Mouse (Mus musculus) hindbrain, embryonic 14.5 days (tissue): ENCODE data around the gene Arhgap35. TPM values are rescaled to one million over a fixed set of nuclear protein-coding genes. Genes with fewer than 3 reads are reported as not detected.
A peak's percentile ranks its signal among the peaks of the same experiment; 100 is the strongest.

Source experiments
- ATAC-seq: fragments of 200-750 bp; cut with Nextera tagmentation; 2 replicates; pipeline ENCODE4 v1.8.0; 2017; ENCODE audit warnings: moderate number of reproducible peaks, mild to moderate bottlenecking, moderate TSS enrichment, moderate library complexity; ENCODE audit not compliant: low FRiP score
- DNase-seq: peaks from one replicate; pipeline ENCODE4 v3.0.0-alpha.2; 2015; ENCODE audit warnings: low spot score
- H3K27ac ChIP-seq: fragments of 300-500 bp; sonication (generic); 2 replicates; pipeline ENCODE4 v1.5.1; 2014; ENCODE audit warnings: mild to moderate bottlenecking, moderate library complexity
- H3K27me3 ChIP-seq: fragments of 300-500 bp; sonication (generic); 2 replicates; pipeline ENCODE4 v1.6.1; 2014; ENCODE audit warnings: mild to moderate bottlenecking, low read length, mixed read lengths; ENCODE audit not compliant: control insufficient read depth, insufficient read depth
- H3K36me3 ChIP-seq: fragments of 300-500 bp; sonication (generic); replicated peaks from 2 replicates; pipeline ENCODE4 v1.6.1; 2014; ENCODE audit not compliant: control insufficient read depth, insufficient read depth
- H3K4me1 ChIP-seq: fragments of 300-500 bp; sonication (generic); replicated peaks from 2 replicates; pipeline ENCODE4 v1.6.1; 2014; ENCODE audit warnings: antibody characterized with exemption, low read length, mixed read lengths; ENCODE audit not compliant: control insufficient read depth, insufficient read depth
- H3K4me2 ChIP-seq: fragments of 300-500 bp; sonication (generic); replicated peaks from 2 replicates; pipeline ENCODE4 v1.6.1; 2014; ENCODE audit warnings: mild to moderate bottlenecking, moderate library complexity
- H3K4me3 ChIP-seq: fragments of 300-500 bp; sonication (generic); replicated peaks from 2 replicates; pipeline ENCODE4 v1.5.1; 2014; ENCODE audit warnings: mild to moderate bottlenecking, low read length
- H3K9ac ChIP-seq: fragments of 300-500 bp; sonication (generic); 2 replicates; pipeline ENCODE4 v1.6.1; 2014
- H3K9me3 ChIP-seq: fragments of 300-500 bp; sonication (generic); 2 replicates; pipeline ENCODE4 v1.6.1; 2016; ENCODE audit warnings: low read length; ENCODE audit not compliant: control insufficient read depth
- WGBS: fragments of 180-500 bp; shearing (Covaris S2); extraction: QIAGEN DNeasy Blood & Tissue Kit; methylation state at CpG from one replicate; pipeline ENCODE4 v1.1.7; 2014; 5-methylcytosine and 5-hydroxymethylcytosine counted together
- polyA plus RNA-seq: library from polyadenylated mRNA; unstranded; fragments of >200 nt; fragmentation: Nextera tagmentation; extraction: Ambion mirVana; gene quantifications from 2 replicates; pipeline ENCODE4 v1.2.1, GENCODE M21; 2014

Gene Arhgap35
- polyA plus RNA-seq, 1 experiment from 2014 or later: 39.7 TPM

DNA sequence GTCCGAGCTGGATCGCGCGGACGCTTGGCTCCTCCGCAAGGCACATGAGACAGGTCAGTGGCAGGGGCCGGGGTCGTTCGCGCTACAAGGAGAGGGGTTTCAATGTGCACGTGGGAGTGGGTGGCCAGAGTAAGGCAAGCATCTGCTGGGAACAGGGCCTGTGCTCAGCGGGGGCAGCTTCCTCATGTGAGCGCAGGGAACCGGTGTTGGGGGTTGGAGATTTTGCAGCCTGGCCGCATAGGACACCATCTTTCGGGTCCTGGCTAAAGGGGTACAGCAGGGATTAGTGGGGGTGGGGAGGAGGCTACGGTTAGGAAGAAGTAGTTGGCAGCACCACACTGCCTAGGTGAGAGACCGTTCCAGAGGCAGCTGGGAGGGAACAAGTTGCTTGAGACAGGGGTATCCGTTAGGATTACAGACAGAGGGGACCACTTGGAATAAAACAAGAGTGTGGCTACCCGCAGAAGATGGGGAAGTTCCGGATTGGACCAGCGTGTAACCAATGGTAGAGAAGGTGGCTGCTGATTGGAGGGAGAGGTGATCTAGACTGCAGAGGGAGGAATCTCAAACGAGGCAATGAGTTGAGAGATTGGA lies 161.6 kb downstream of the Arhgap35 start:
- Histone ChIP-seq H3K9ac (peak overlapping the region; percentile 69), H3K4me2 (peak overlapping the region; percentile 78), H3K27me3 (no peaks in the 10 kb centered on the region), H3K4me1 (peaks cover 8% of the 10 kb centered on the region; the same call in 1 of the 2 replicates), H3K9me3 (no peaks in the 10 kb centered on the region), H3K4me3 (peak overlapping the region; percentile 66), H3K36me3 (peaks cover 7% of the 10 kb centered on the region), H3K27ac (peak overlapping the region; percentile 66)
- WGBS: under 1% methylated on average over 23 of the region's 23 CpGs
- peak; percentile 82 for ATAC-seq
- DNase-seq: peak; percentile 75

DNA sequence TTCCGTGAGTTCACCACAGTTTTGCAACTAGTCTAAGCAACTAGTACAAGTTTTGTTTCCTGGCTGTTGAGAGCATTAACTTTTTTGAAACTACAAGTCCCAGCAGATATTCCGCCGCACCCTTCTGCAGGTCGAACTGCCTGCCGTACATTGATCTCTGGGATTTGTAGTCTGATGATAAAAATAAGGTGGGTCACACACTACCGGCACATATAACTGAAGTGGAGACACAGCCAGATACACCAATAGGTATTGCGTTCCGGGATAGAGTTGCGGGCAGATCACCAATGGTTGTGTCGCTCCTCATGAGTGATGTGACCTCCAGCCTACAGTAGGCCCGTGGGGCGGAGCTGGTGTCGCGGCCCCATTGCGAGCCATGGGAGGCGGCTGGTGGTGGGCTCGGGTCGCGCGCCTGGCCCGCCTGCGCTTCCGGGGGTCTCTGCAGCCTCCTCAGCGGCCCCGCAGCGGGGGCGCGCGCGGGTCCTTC lies 162.2 kb downstream of the Arhgap35 start, which contains the start of gene Tmem160:
Gene Tmem160, plus strand, starts transcription at position 193 of the 487 bp plus-strand sequence.
- H3K4me2 ChIP-seq: peak within 1 kb of the TSS; percentile 78
- H3K27me3 ChIP-seq: no peaks in the 10 kb centered on the region
- no peaks in the 10 kb centered on the region for H3K9me3 ChIP-seq
- 1% methylated on average over 30 of the region's 30 CpGs for WGBS
- peak within 1 kb of the TSS; percentile 66 for H3K27ac ChIP-seq
- H3K36me3 ChIP-seq: peaks cover 7% of the 10 kb centered on the region
- peaks cover 8% of the 10 kb centered on the region; the same call in 1 of the 2 replicates for H3K4me1 ChIP-seq
- ATAC-seq (peak; percentile 97), DNase-seq (peak; percentile 83)
- H3K4me3 ChIP-seq: peak within 1 kb of the TSS; percentile 66
- peak within 1 kb of the TSS; percentile 69 for H3K9ac ChIP-seq

DNA sequence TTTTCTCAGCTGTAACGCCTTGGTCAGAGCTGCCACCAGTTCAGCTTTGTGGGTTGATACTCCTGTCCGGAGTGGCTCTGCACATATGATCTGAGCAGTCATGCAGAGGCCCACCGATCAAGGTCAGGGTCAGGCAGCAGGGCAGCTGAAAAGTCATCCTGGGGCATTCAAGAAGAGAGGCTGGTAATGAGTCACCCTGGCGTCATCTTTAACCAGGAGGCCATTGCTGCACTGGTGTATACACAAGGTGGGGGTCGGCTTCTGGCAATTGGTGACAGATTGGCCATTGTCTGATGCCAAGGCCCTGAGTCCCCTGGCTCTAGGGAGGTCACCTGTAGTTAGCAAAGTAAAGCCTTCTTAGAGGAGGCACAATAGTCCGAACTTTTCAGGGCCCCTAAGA lies 163.1 kb downstream of the Arhgap35 start:
- no peak overlapping the region for H3K4me3 ChIP-seq
- no peak overlapping the region for H3K4me2 ChIP-seq
- no peak overlapping the region for H3K27ac ChIP-seq
- no peak for DNase-seq
- 84% methylated on average over 6 of the region's 6 CpGs for WGBS
- H3K9me3 ChIP-seq: no peaks in the 10 kb centered on the region
- no peak for ATAC-seq
- H3K4me1 ChIP-seq: peaks cover 8% of the 10 kb centered on the region; the same call in 1 of the 2 replicates
- H3K9ac ChIP-seq: no peak overlapping the region
- H3K27me3 ChIP-seq: no peaks in the 10 kb centered on the region
- H3K36me3 ChIP-seq: peaks cover 7% of the 10 kb centered on the region

Other genes starting within 250 kb of the Arhgap35 start
- gene Sae1, start 227.2 kb downstream of the Arhgap35 start, polyA plus RNA-seq: 224 and 245 TPM in 2 replicates
- gene Zc3h4, start 214.1 kb downstream of the Arhgap35 start, polyA plus RNA-seq: 14.4 and 17.0 TPM in 2 replicates
- gene Tmem160, start 162.2 kb downstream of the Arhgap35 start, polyA plus RNA-seq: 64.3 and 75.4 TPM in 2 replicates
- gene Npas1, start 137.3 kb downstream of the Arhgap35 start, polyA plus RNA-seq: 2.2 and 4.4 TPM in 2 replicates
- gene Ceacam15, start 60.7 kb upstream of the Arhgap35 start, polyA plus RNA-seq: not detected in 2 replicates
- 0.34 TPM in 1 of 2 replicates, not detected in the other for gene Ceacam9, start 106.9 kb upstream of the Arhgap35 start, polyA plus RNA-seq
- 446 and 463 TPM in 2 replicates for gene Ap2s1, start 123.4 kb upstream of the Arhgap35 start, polyA plus RNA-seq
- gene Slc1a5, start 166.3 kb upstream of the Arhgap35 start, polyA plus RNA-seq: 5.9 and 6.8 TPM in 2 replicates
- 174 and 197 TPM in 2 replicates for gene Strn4, start 200.9 kb upstream of the Arhgap35 start, polyA plus RNA-seq
- gene Fkrp, start 201.7 kb upstream of the Arhgap35 start, polyA plus RNA-seq: 44.7 and 48.5 TPM in 2 replicates
- gene Prkd2, start 227.9 kb upstream of the Arhgap35 start, polyA plus RNA-seq: 5.6 and 5.8 TPM in 2 replicates